Mouse (Mus musculus) layer of hippocampus, adult 18-20 months (tissue): ENCODE measurements around the gene Tsacc. TPM values are rescaled to one million over a fixed set of nuclear protein-coding genes. Genes with fewer than 3 reads are reported as not detected.
"Not testable (repeated sequence)": the region's sequence is repeated elsewhere in the genome, so short reads cannot be mapped to it uniquely, and the experiment has no call there.

Experiments
- DNase-seq, 2 experiments: peaks; one replicate each; pipeline ENCODE4 v3.0.0; 2022; ENCODE audit warnings: low spot score in 2 of 2
- long read RNA-seq: library from polyadenylated mRNA; stranded (forward); transcript quantifications from one replicate; pipeline ENCODE4 v2.0.0, GENCODE M21; 2021
- total RNA-seq, 2 experiments: library from RNA; stranded (reverse); gene quantifications; 2 replicates each; pipeline ENCODE4 v1.2.3; 2021

Gene Tsacc
- total RNA-seq, result 1 to 10 TPM; 2.7 to 3.9 TPM
- long read RNA-seq, partial matches to known transcripts, result 0 of 1 reads
- long read RNA-seq, other reads (novel, unspliced or antisense), result 1 of 1 reads

DNA sequence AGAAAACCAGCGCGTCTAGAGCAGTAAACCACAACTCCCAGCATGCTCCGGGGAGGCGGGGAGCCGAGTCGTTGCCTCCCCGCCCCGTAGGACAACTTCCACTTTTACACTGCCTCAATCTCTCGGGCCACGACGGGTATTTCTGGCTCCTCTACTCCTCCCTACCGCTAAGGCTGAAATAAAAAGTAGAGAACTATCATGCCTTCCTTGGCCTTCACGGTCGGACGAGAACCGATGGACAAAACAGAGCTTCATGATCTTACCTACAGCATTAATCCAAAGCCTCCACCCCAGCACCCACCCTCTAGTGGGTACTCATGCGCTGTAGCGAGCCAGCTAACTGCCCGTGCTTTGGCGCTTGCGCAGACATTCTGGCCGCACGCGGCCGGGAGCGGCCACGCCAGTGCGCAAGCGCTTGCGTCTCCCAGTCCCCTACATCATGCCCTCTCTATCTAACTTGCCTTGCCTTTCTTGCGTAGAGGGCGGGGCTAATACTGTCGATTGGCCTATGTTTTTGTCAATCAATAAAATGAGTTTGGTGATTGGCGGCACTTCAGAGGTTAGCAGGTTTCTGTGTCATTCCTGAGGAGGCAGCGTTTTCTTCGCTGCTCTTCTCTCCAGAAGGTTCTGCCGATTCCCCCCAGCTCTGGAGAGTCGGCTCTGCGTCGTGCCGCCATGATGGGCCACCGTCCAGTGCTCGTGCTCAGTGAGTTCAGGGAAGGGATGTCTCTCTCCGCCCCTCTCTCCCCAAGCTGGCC, at the start of gene Tsacc, which contains the start of gene Cct3:
TSS of gene Tsacc (minus strand) at position 439 of the 758 bp plus-strand sequence.
TSS of gene Cct3 (plus strand) at position 556 of the 758 bp plus-strand sequence.
- DNase-seq, result peak; percentile 96 to 99

DNA sequence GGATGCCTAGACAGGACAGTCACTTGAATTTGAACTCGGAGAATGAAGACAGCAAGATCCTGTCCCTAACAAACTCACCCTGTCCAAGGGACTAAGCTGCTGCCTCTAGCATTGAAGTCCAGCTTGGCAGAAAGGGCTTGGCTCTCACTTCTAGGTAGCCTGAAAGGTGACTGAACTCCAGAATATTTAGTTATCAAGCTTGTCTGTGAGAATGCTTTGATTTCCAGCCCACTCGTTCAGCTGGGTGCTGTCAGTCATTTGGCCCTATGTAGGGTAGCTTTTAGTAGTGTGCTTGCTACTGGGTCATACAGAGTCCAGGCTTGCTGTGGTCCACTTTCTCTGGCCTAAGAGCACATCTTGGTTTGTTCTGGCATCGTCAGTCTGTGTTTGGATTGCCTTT, 42.2 kb upstream of the Tsacc start:
- no peak for DNase-seq

DNA sequence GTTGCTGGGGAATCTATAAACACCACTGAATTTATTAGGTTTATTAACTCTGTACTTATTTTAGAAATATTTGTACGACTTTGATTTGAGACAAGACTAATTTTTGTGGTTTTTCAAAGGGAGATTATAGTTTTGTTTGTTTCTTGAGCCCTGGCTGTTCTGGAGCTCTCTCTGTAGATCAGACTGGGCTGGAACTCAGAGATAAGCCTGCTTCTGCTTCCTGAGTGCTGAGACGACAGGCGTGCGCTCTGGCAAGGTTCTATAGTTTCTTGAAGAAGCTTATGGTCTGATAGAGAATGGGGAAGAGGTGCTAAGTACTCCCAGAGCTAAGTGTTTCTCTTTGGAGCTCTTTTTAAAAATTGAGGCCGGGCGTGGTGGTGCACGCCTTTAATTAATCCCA, 41.5 kb upstream of the Tsacc start:
- DNase-seq, result no peak

DNA sequence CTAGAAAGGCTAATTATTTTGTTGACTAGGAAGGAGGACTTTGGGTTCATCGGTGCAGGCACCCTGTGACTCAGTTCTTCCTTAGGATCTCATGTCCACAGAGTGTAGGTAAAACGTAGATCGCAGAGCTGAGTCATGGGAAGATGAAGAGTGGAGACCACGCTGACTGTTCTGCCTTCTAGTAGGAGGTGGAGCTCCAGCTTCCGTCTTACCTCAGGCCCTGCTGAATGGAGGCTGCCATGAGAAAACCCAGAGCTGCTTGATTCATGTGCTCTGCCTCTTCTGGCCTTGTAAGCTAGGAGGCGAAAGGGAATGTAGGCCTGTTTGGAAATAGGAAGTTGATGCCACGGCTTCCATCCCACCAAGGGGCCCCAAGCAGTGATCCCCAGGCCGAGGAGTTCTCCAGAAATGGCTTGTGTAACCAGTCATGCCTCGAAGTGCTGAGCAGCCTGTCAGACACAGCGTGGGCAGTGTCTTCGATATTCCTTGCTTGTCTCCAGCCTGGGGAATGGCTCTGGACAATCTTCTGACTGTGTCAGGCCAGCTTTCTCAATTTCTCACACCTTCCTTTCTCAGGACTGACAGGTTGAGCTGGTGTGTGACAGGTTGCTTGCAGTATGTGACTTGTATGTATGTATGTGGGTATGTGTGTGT, 40.7 kb upstream of the Tsacc start:
- DNase-seq, result no peak

DNA sequence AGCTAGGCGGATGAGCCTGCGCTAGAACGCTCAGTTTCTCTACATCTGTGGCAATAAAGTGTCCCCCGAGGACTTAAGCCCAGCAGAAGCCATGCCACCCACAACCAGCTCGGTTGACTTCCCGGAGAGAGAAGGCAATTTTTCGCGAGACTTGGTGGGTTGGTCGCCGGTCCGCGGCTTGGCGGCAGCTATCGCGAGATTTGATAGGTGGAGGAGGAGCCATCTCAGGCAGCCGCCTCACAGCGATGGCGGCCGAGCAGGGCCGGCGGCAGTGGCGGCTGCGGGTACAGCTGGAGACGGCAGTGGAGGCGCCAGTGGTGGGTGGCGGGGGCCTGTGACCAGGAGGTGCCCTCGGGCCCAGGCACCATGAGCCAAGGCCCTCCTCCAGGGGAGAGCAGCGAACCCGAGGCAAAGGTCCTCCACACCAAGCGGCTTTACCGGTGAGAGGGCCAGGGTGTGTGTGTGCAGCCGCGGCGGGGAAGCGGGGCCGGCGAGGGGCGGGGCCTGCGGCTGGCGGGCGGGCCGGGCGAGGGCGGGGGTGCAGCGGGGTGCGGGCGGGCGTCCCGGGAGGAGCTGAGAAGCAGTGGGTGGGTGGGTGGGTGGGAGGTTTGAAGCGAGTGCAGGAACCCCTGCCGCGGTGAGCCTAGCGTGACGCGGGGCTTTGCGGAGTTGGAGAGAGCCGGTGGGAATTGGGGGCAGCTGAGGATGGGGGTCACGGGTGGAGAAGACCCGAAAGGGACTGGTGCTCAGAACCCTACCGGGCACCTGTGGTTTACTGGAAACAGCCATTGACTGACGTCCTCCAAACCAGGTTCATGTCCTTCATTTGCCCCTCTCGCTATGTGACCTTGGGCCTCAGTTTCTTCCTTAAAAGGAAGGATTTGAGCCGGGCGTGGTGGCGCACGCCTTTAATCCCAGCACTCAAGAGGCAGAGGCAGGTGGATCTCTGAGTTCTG, 39.5 kb upstream of the Tsacc start, which contains the start of the genes Tmem79 and Smg5:
TSS of gene Tmem79 (minus strand) at position 91 of the 956 bp plus-strand sequence.
TSS of gene Smg5 (plus strand) at position 203 of the 956 bp plus-strand sequence.
- peak; percentile 94 to 97 for DNase-seq

DNA sequence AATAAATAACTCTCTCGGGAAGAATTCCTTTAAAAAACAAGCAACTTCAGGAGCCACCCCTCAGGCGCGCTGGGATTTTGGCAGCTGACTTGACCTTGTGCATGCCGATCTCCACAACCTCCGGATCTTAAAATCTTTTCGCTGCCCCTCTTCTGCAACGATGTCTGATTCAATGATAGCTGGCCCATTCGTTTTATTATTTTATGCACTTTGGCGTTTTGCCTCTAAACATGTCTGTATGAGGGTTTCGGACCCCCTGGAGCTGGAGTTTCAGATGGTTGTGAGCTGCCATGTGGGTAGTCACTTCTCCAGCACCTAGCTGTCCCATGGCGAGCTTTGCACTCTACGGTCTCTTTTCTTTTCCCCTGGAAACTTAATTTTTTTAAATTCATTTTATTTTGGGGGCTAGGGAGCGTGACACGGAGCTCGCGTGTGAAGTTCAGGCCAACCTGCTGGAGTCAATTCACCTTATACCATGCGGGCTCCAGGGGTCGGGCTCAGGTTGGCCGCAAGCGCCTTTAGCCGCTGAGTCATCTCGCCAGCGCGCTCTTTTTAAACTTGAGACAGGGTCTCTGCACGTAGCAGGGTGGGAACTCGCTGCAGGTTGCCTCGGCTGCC, 38.7 kb upstream of the Tsacc start:
- no peak for DNase-seq

DNA sequence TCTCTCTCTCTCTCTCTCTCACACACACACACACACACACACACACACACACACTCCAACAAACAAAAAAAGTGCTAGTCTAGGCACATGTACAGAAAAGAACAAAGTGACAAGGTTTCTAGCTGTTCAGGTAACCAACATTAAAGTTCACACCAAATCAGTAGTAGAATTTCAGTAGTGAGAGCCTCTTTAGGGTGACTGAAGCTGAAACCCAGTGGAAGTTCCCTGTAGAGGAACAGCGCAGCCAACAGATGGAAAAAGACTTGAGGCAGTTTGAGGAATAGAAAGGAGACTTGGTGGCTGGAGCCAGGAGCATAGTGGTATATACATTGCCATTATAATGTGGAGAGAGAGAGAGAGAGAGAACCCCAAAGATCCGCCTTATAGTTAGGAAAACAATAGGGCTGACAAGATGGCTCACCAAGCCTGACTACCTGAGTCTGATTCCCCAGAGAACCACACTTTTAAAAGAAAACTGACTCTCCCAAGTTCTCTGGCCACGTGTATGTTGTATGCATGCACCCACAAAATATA, 38.2 kb upstream of the Tsacc start:
- DNase-seq, result no peak

- DNase-seq, result no peak
These were observed 37.3 kb upstream of the Tsacc start for GRCm38 (mm10) chr3:88334029-88334658.

DNA sequence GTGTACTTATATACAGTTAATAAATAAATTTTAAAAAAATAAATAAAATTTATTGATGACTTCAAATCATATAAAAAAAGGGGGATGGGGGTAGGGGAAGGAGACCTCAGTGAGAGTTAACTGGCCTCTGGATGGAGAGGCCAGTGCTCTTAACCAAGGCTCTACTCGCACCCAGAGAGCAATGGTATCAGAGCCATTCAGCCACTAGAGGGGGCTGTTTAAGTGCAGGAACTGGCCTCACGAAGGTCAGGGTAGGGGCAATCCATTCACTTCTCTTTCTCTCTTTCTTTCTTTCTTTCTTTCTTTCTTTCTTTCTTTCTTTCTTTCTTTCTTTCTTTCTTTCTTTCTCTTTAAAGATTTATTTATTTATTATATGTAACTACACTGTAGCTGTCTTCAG, 34.5 kb upstream of the Tsacc start:
- no peak for DNase-seq

GRCm38 (mm10) chr3:88328956-88329355, 32.2 kb upstream of the Tsacc start:
- no peak for DNase-seq

DNA sequence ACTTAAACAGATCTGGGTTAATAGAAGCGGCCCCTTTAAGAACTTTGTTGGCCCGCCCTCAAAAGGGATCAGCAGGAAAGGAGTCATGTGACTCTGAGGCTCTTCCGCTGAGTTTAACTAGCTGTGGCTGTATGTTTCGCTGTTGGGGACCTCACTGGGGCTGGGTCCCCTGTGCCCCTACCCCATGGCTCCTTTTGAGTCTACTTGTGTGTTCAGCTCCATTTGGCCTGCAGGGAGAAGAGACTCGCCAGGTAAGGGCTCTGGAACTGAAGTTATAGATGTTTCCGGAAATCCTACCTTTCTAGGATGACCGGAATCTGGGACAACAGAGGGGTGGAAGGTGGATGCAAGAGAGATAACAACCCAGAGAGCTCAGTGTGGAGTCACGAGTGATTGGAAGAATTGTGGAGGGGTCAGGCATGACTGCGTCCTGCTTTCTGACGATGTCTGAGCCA, 28.2 kb upstream of the Tsacc start, which contains the start of gene Glmp:
TSS of gene Glmp (plus strand) at position 73 of the 455 bp plus-strand sequence.
- peak; percentile 28 to 72 for DNase-seq

GRCm38 (mm10) chr3:88299172-88299571, 2.4 kb upstream of the Tsacc start:
- DNase-seq, result no peak

DNA sequence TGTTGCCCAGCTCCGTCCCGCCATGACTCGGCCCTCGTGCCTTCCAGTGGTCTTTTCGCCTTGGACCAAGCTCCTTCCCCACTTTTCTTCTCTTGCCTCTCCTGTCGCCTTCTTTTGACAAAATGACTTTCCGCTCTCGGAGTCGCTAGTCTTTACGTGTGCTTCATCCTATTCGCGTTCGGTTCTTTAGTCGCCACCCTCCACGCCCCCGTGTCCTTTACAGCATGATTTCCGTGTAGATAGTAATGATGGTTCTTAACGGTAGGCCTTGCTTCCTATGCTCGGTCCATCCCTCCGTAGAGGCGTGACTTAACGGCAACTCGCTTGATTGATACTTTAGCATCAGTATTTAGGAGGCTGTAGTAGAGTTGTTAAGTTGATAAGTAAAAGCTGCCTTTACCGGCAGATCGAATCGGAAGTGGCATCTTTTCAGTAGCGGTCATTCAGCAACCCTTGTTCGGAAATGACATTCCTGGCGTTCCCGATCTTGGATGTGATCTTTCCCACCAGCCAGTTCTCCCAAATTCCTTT, 587 bp upstream of the Tsacc start:
- DNase-seq, result peak; percentile 53 to 72

DNA sequence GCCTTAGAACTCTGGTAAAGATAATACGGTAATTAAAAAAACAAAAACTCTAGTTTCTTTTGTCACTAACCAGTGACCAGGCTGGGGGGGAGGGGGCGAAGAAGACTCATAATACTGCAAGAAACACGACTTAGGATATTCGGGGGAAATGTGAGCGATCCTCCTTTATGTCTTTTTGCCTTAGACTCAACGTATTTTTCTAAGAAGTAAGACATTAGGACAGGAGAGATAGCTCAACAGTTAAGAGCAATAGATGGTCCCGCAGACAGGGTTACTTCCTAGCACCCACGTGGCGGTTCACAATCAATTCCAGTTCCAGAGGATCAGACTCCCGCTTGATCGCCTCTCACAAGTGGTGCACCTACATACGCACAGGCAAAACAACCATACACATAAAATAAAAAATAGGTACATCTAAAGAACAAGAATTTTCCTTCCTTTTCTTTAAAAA, 664 bp downstream of the Tsacc start:
- no peak for DNase-seq

DNA sequence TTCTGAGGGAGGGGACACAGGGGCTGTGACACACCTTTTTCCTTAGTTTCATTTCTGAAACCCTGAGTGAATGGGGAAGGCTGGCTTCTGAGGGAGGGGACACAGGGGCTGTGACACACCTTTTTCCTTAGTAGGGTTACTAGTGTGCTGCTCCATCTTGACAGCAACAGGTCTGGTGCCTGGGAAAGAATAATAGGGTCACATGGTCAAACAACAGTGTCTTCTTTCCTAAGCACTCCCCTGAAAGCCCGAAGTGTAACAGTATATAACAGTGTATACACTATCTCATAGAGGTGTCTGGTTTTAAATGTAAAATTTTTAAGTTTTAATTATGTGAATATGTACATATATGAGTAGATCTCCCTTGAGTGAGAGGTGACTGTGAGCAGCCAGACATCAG, 1.5 kb downstream of the Tsacc start:
- not testable (repeated sequence) for DNase-seq

- DNase-seq, result no peak
These were observed 4.8 kb downstream of the Tsacc start for GRCm38 (mm10) chr3:88291970-88292369.

DNA sequence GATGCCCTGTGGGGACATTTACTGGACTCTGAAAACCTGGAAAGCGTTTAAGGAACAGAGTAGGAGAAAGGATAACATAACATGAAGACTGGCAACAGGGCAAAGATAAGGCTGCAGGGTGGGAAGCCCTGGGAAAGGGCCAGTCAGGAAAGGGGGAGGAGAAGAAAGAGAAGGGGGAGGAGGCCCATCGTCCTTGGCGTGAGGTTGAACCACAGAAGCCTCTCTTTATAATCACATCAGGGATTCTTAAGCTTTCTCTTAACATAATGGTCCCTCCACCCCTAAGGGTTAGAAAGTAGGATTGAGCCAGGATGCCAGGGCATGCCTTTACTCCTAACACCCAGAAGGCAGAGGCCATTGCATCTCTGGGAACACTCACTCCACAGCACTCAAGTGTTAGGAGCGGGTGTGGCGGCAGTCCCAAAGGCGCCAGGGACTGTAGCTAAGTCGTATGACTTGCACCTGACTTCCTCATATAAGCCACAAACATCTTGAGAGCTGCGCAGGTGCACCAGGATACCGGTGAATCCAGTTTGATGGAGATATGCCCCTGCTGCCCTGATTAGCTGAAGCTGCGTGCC, 8.6 kb downstream of the Tsacc start:
- DNase-seq, result not testable (repeated sequence)

GRCm38 (mm10) chr3:88287110-88287509, 9.7 kb downstream of the Tsacc start, which contains the start of gene Gm38392:
TSS of gene Gm38392 (minus strand) at chr3:88287210.
- no peak for DNase-seq

GRCm38 (mm10) chr3:88285565-88285895, 11.3 kb downstream of the Tsacc start:
- not testable (repeated sequence) for DNase-seq
